Mouse (Mus musculus) left cerebral cortex, adult 2 months (tissue): Measurements from ENCODE around the gene Gm9821. TPM values are rescaled to one million over a fixed set of nuclear protein-coding genes. Genes with fewer than 3 reads are reported as not detected.

Source experiments
- DNase-seq, 2 experiments: peaks; one replicate each; pipeline ENCODE4 v3.0.0; 2021 to 2022; ENCODE audit warnings: low spot score in 2 of 2, mixed read lengths in 1 of 2; ENCODE audit errors: extremely low spot score in 1 of 2
- H3K27ac ChIP-seq: fragments of 200-600 bp; 2 replicates; pipeline ENCODE4 v1.8.1; 2022
- H3K4me3 ChIP-seq: fragments of 200-600 bp; 2 replicates; pipeline ENCODE4 v1.8.1; 2022
- CTCF ChIP-seq: fragments of 200-600 bp; IDR thresholded peaks from 2 replicates; pipeline ENCODE4 v1.8.1; 2022; ENCODE audit warnings: antibody characterized with exemption, mild to moderate bottlenecking, moderate library complexity
- intact Hi-C: fragments of 180-260 bp; cut with DNase I; formaldehyde crosslinking; loops from one replicate; pipeline ENCODE4 v1.15.1; 2025
- microRNA-seq, 2 experiments: library from miRNA; unstranded; fragments of <30 nt; microRNA quantifications; one replicate each; pipeline ENCODE4 v1.2.0; 2021
- total RNA-seq, 2 experiments: library from RNA; stranded (reverse); gene quantifications; 2 replicates each; pipeline ENCODE4 v1.2.3; 2021

Gm9821 gene
- total RNA-seq, 2 experiments from 2014 or later = not detected

DNA sequence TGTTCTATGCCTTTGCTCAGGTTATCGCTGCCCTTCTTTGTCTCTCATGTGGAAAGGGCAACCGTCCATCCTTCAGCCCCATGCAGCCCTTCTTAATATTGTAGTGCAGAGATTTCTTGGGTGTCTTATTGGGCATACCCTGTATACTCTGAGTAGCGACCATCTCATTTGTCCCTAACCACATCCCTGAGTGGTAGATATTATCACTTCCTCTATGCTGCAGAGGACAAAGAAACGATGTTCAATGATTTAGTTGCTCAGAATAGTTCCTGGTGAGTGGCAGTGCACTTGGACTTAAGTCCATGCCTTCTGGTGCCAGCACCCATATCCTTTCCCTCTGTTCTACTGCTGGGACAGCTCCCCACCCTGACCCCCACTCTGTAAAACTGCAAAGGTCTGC is 32.5 kb downstream of the Gm9821 start:
- intact Hi-C loops = no loop called here
- Histone ChIP-seq H3K4me3 (no peak overlapping the region), H3K27ac (no peak overlapping the region)
- no peak for TF ChIP-seq CTCF
- DNase-seq = no peak

DNA sequence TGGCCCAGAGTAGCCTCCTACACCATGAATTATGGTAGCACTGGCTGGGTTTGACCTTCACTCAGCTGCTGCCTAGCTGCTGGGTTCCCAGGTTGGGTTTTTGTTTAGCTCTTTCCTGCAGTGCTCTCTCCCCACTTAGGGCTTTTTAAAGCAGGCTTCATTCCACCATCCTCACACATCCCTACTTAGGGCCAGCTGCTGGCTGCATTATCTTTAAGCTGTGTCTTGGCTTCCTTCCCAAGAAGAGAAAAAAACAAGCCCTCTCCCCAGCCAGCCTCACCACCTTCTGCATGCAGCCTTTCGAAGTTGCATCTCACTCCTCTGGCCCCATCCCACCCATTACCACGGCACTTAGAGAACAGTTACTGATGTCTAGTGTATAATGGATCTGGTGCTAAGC is 33.0 kb downstream of the Gm9821 start:
- H3K27ac ChIP-seq = no peak overlapping the region; the same call in 1 of the 2 replicates
- H3K4me3 ChIP-seq = no peak overlapping the region
- intact Hi-C loops = no loop called here
- TF ChIP-seq CTCF = no peak
- DNase-seq = no peak

DNA sequence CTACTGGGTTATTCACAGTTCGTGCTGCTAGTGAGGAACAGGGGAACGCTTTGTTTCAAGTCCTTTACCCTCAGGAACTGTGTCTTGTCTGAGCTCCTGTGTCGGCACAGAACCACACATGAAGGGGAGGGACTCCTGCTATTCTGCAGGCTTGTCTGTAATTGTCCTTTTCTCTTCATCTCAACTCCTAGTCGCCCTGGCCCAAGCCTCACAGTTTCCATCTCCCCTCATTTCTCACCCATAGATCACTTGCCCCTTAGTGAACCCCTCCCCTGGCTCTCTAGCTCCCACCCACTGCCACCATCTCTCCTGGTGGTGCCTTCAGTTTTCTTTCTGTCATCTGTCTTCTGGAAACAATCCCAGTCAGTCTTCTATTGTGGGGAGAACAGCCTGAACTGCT is 34.7 kb downstream of the Gm9821 start:
- no peak for DNase-seq
- Histone ChIP-seq H3K27ac (no peak overlapping the region), H3K4me3 (no peak overlapping the region)
- no peak for TF ChIP-seq CTCF
- intact Hi-C loops = no loop called here

DNA sequence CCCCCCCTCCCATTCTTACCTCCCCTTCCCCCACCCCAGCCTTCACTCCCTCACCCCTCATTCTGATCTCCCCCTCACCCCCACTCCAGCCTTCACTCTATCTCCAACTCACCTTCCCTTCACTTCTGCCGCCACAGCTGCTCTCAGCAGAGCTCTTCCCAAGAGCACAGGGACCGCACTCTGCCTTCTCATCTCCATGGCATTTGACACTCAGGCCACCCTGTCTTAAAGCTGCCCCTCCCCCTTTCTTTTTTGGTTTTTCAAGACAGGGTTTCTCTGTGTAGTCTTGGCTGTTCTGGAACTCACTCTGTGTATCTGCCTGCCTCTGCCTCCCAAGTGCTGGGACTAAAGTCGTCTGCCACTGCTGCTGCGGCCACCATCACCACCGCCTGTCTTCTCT is 35.3 kb downstream of the Gm9821 start:
- TF ChIP-seq CTCF = no peak
- DNase-seq = no peak
- intact Hi-C loops = no loop called here
- H3K27ac ChIP-seq = no peak overlapping the region
- no peak overlapping the region for H3K4me3 ChIP-seq

DNA sequence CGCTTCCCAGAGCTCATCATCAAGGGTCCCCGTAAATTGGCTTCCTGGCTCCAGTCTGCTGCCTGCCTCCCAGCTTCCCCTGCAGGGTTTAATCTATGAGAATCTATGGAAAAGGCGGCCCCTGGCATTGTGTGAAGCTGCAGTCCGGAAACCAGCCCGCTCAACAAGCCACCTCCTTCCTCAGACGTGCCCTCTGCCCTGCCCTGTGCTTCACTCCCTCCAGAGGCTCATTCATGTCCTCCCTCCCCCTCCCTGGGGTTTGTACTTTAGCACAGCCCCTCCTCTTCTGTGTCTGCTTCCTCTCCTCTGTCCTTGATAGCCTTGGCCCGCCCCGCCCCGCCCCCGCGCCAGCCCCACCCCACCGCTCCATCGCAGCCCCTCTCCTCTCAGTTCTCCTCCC is 38.9 kb downstream of the Gm9821 start:
- intact Hi-C loops = no loop called here
- no peak for DNase-seq
- no peak overlapping the region for H3K4me3 ChIP-seq
- TF ChIP-seq CTCF = no peak
- H3K27ac ChIP-seq = no peak overlapping the region

DNA sequence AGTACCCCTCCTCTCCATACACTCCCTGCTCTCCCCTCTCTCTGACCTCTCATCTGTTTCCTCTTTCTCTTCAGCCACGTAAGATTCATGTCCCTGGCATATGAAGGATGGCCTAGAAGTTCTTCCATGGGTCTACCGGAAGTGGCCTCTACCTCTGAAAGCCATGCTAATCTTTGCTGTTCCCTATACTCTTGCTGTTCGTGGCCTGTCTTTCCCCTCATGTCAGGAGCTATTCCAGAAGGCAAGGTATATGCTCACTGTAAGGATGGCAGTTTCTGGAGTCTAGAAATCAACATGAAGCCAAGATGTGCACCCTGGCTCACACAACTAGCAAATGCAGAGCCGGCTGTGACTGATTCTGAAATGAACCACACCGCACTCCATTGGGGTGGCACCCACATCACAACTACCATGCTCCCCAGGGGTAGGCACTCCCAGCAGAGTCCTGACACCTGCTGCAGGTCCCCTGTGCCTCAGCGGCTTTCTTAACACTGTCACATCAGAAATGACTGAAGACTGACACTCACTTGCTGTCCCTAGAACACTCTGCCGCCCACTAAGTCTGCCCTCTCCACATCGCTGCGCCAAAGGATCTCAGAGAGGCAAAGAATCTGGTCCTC is 39.5 kb downstream of the Gm9821 start:
- TF ChIP-seq CTCF = no peak
- no peak overlapping the region for H3K4me3 ChIP-seq
- DNase-seq = no peak
- intact Hi-C loops = loop anchor here (5.0 kb wide), 1 partner anchor 347 kb away; no protein-coding TSS in a partner anchor
- H3K27ac ChIP-seq = no peak overlapping the region

DNA sequence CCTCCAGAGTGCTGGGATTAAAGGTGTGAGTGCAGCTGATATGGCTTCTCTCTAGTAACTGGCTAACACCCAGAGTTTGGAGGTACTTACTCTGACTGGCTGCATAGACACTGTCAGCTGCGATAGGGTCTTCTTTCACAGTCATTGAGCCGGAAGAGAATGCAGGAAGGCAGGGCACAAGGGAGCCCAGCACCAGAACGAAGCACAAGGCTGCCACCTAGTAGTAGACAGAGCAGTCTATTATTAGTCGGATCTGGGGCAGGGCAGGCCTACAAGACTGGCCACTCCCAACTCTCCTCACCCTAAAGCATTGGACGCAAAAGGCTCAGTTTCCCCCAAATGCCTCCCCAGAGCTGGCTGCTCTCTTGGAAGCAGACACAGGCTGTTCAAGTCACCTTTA is 40.6 kb downstream of the Gm9821 start:
- intact Hi-C loops = loop anchor here (1.0 to 5.0 kb wide), 3 partner anchors 40 to 453 kb away; no protein-coding TSS in a partner anchor
- H3K4me3 ChIP-seq = no peak overlapping the region
- DNase-seq = no peak
- no peak overlapping the region for H3K27ac ChIP-seq
- TF ChIP-seq CTCF = peak; percentile 32

DNA sequence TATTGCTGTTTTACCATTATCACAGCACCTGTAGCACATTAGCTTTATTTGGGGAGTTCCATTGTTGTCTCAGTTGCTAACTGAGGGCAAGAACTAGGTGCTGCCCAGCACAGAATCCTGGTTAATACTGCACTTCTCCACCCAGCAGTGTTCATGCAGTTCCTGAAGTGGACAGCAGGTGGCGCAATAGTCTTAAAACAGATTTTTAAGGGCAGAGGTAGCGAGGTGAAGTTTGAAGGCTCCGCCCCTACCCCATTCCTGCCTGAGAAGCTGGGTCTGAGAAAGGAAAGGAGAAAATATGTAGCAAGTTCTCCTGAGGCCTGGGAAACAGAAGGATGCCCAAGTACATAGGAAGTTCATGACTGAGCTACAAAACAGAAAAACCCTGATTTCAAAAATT is 42.0 kb downstream of the Gm9821 start:
- TF ChIP-seq CTCF = peak; percentile 92
- Histone ChIP-seq H3K4me3 (no peak overlapping the region), H3K27ac (no peak overlapping the region)
- DNase-seq = peak; percentile 79 to 91
- intact Hi-C loops = loop anchor here (1.0 to 5.0 kb wide), 3 partner anchors 71 to 451 kb away; no protein-coding TSS in a partner anchor

DNA sequence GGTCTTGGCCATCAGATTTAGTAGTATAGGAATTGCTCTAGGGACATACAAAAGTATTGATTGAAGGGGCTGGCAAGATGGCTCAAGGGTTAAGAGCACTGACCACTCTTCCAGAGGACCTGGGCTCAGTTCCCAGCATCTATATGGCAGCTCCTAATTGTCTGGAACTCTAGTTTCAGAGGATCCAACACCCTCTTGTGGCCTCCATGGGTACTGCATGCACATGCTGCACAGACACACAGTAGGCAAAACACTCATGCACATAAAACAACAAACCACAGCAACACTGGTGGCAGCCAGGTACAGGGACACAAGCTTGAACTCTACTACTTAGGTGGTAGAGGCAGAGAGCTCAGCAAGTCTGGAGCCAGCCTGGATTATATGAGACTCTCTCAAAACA is 44.2 kb downstream of the Gm9821 start:
- intact Hi-C loops = loop anchor here (5.0 kb wide), 1 partner anchor 343 kb away; no protein-coding TSS in a partner anchor
- TF ChIP-seq CTCF = peak; percentile 38
- no peak overlapping the region for H3K27ac ChIP-seq
- no peak overlapping the region for H3K4me3 ChIP-seq
- DNase-seq = no peak

DNA sequence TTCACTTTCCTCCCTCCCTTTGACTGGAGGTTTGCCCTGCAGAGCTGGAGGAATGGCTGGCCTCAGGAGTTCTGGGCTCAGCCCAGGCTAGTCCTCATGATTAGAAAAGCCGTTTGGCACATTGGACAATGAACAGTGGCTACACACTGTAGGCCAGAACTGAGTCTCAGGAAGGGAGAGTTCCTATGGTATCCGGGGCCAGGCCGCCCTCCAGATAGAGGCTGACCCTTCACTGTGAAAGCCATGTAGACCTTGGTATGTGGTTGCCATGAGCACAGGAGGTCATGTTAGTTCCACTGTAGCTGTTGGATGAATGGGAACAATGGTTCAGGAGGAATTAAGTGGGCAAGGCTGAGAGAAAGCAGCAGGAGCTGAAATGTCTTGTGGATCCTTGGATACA is 47.9 kb downstream of the Gm9821 start:
- Histone ChIP-seq H3K27ac (no peak overlapping the region), H3K4me3 (no peak overlapping the region)
- no peak for TF ChIP-seq CTCF
- intact Hi-C loops = no loop called here
- no peak for DNase-seq

DNA sequence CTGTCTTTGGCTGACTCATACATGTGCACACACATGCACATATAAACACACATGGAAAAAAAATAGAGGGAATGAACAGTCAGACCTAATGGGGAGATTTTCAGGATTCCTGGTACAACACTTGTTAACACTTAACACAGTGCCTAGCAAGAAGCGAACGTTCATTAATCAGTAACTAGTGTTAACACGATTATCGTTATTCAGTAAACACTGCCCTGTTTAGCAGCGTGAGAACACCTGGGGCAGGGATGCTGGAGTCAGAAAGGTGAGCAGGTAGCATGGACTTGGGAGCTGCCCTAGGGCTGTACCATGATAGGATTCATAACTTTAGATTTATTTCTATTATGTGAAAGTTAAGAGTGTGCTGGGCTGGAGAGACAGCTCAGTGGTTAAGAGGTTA is 50.5 kb downstream of the Gm9821 start:
- Histone ChIP-seq H3K4me3 (no peak overlapping the region), H3K27ac (no peak overlapping the region)
- DNase-seq = no peak
- no peak for TF ChIP-seq CTCF
- intact Hi-C loops = no loop called here

Small RNA genes lying within 50 kb of the gene (microRNA-seq; reads per million reads assigned to microRNA genes)
- 0.97 to 1.4 reads per million in 2 experiments for gene Mir6999

Other genes starting within 250 kb of the Gm9821 start
- 10 to 100 TPM; 83.7 to 84.1 TPM for gene Atg13, start 235.1 kb upstream of the Gm9821 start, total RNA-seq
- 1 to 10 TPM; 4.9 to 6.5 TPM for gene Harbi1, start 234.9 kb upstream of the Gm9821 start, total RNA-seq
- gene Ambra1, start 215.6 kb upstream of the Gm9821 start, total RNA-seq = 10 to 100 TPM; 55.9 to 56.3 TPM
- gene Chrm4, start 18.5 kb upstream of the Gm9821 start, total RNA-seq = 10 to 100 TPM; 47.9 to 59.9 TPM
- gene Mdk, start 13.4 kb upstream of the Gm9821 start, total RNA-seq = 10 to 100 TPM; 16.5 to 21.5 TPM
- gene Dgkz, start 30.2 kb downstream of the Gm9821 start, total RNA-seq = 100 to 1,000 TPM; 553 to 561 TPM
- gene Creb3l1, start 78.8 kb downstream of the Gm9821 start, total RNA-seq = 1 to 10 TPM; 2.3 TPM
- 100 to 1,000 TPM; 124 to 153 TPM for gene Phf21a, start 147.4 kb downstream of the Gm9821 start, total RNA-seq